Mouse (Mus musculus): ENCODE data around the gene Dnah17.

Gene Dnah17

GRCm38 (mm10) chr11:118142547-118143165 is 12.2 kb upstream of the Dnah17 start:
- no peak for DNase-seq

- peak; percentile 98 for DNase-seq
Observed at GRCm38 (mm10) chr11:118140771-118141565, 10.5 kb upstream of the Dnah17 start.

- no peak for DNase-seq
Observed at GRCm38 (mm10) chr11:118138347-118138746, 7.9 kb upstream of the Dnah17 start.

- DNase-seq = no peak
Observed at GRCm38 (mm10) chr11:118136172-118136632, 5.8 kb upstream of the Dnah17 start.

GRCm38 (mm10) chr11:118135271-118135670 is 4.8 kb upstream of the Dnah17 start:
- DNase-seq = no peak

GRCm38 (mm10) chr11:118133752-118134169 is 3.3 kb upstream of the Dnah17 start:
- peak; percentile 97 for DNase-seq

GRCm38 (mm10) chr11:118133133-118133751 is 2.8 kb upstream of the Dnah17 start:
- no peak for DNase-seq

- DNase-seq = peak; percentile 95
Observed at GRCm38 (mm10) chr11:118132136-118132535, 1.7 kb upstream of the Dnah17 start.

- DNase-seq = no peak
Observed at GRCm38 (mm10) chr11:118129812-118130211, 622 bp downstream of the Dnah17 start.

GRCm38 (mm10) chr11:118121592-118121991 is 8.8 kb downstream of the Dnah17 start:
- no peak for DNase-seq

- no peak for DNase-seq
Observed at GRCm38 (mm10) chr11:118118777-118119176, 11.7 kb downstream of the Dnah17 start.

- no peak for DNase-seq
Observed at GRCm38 (mm10) chr11:118114581-118115110, 15.8 kb downstream of the Dnah17 start.

GRCm38 (mm10) chr11:118113516-118114205 is 16.8 kb downstream of the Dnah17 start:
- DNase-seq = no peak

- peak; percentile 96 for DNase-seq
Observed at GRCm38 (mm10) chr11:118104001-118104400, 26.4 kb downstream of the Dnah17 start.

GRCm38 (mm10) chr11:118103383-118103782 is 27.1 kb downstream of the Dnah17 start:
- peak; percentile 94 for DNase-seq

- DNase-seq = peak; percentile 97
Observed at GRCm38 (mm10) chr11:118102838-118103237, 27.6 kb downstream of the Dnah17 start.

- no peak for DNase-seq
Observed at GRCm38 (mm10) chr11:118101133-118101532, 29.3 kb downstream of the Dnah17 start.

GRCm38 (mm10) chr11:118096736-118097135 is 33.7 kb downstream of the Dnah17 start:
- no peak for DNase-seq

- no peak for DNase-seq
Observed at GRCm38 (mm10) chr11:118095004-118095403, 35.4 kb downstream of the Dnah17 start.

GRCm38 (mm10) chr11:118091002-118091670 is 39.3 kb downstream of the Dnah17 start:
- no peak for DNase-seq

- no peak for DNase-seq
Observed at GRCm38 (mm10) chr11:118088896-118089295, 41.5 kb downstream of the Dnah17 start.

- no peak for DNase-seq
Observed at GRCm38 (mm10) chr11:118085961-118086360, 44.5 kb downstream of the Dnah17 start.

All from heart, adult 11 months (tissue).